27 mouse cellular contexts compared by ENCODE assay signal in the genomic region with DNA sequence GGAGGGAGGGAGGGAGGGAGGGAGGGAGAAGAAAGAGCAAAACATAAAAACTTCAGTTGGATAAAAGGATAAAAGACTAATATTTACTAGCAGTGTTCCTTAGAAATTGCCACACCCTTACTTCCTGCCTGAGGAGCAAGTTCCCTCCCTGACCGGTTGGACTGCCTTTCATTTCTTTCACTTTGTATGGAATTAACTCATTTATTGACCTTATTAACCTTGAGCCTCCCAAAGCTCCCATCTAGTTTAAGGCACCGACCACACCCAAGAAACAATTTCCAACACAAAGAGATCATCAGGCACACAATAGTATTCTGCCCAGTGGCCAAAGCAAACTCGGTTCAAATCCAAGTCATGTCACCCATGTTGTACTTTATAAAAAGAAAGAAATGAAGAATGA. TPM values are rescaled to one million over a fixed set of nuclear protein-coding genes. Genes with fewer than 3 reads are reported as not detected.
A peak's percentile ranks its signal among the peaks of the same experiment; 100 is the strongest.
DNase-seq lines count a peak whose midpoint lies in the region; ATAC-seq and TF ChIP-seq lines count a peak whose summit lies in the region.
"Had no signal": no experiment of that assay in that cellular context is flagged by ENCODE, and none has a peak within 500 bp of the region (broad histone marks: within the 10 kb centered on the region; RNA-seq: fewer than 3 reads in every experiment).

No protein-coding gene starts in this region.

- no peak for ATAC-seq in embryonic facial prominence, embryonic 14.5 days (ENCODE audit: low read depth)
- ATAC-seq in intestine, embryonic 14.5 days (replicated peaks; ENCODE audit: low FRiP score, low TSS enrichment, low read depth): peak; percentile 18; the same call in 1 of the 2 replicates
- ATAC-seq: hindbrain, embryonic 16.5 days; midbrain, embryonic 15.5 days had no signal

- intact Hi-C loops in gastrocnemius, postnatal 36 days (cut with DNase I): no loop called here

- no peaks in the 10 kb centered on the region for H3K4me1 ChIP-seq in embryonic facial prominence, embryonic 14.5 days (ENCODE audit: control insufficient read depth, insufficient read depth, low read length)
- H3K4me1 ChIP-seq in embryonic facial prominence, embryonic 10.5 days: peaks cover 10% of the 10 kb centered on the region
- H3K4me1 ChIP-seq in intestine, embryonic 14.5 days (replicated peaks; ENCODE audit: control insufficient read depth, insufficient read depth, low read length): 0 out of 2 replicates have a peak, but pooled peaks cover 3% of the 10 kb centered on the region
- no peaks in the 10 kb centered on the region for H3K4me1 ChIP-seq in cerebellum, adult 2 months (ENCODE audit: control insufficient read depth, insufficient read depth, low read length)

- 70% methylated on average over 3 of the region's 3 CpGs for WGBS in embryonic facial prominence, embryonic 14.5 days
- 73% methylated on average over 3 of the region's 3 CpGs for WGBS in embryonic facial prominence, embryonic 10.5 days
- WGBS in intestine, embryonic 14.5 days: 66% methylated on average over 3 of the region's 3 CpGs
- WGBS in cerebellum, adult 2 months: 87% methylated on average over 3 of the region's 3 CpGs

- H3K9me3 ChIP-seq in embryonic facial prominence, embryonic 14.5 days (ENCODE audit: control insufficient read depth, low read length): no peaks in the 10 kb centered on the region
- no peaks in the 10 kb centered on the region for H3K9me3 ChIP-seq in embryonic facial prominence, embryonic 10.5 days
- no peaks in the 10 kb centered on the region for H3K9me3 ChIP-seq in intestine, embryonic 14.5 days (ENCODE audit: control insufficient read depth, low read length)
- H3K9me3 ChIP-seq: heart, embryonic 15.5 days; midbrain, embryonic 15.5 days had no signal

- H3K27me3 ChIP-seq in embryonic facial prominence, embryonic 14.5 days (replicated peaks; ENCODE audit: control insufficient read depth, insufficient read depth, low read length): no peaks in the 10 kb centered on the region
- H3K27me3 ChIP-seq in embryonic facial prominence, embryonic 10.5 days (replicated peaks; ENCODE audit: low read depth, poor library complexity, severe bottlenecking): 0 out of 2 replicates have a peak, but pooled peaks cover 4% of the 10 kb centered on the region
- H3K27me3 ChIP-seq in intestine, embryonic 14.5 days (replicated peaks; ENCODE audit: control insufficient read depth, insufficient read depth, low read length): no peaks in the 10 kb centered on the region
- no peaks in the 10 kb centered on the region for H3K27me3 ChIP-seq in cerebellum, adult 2 months (ENCODE audit: control insufficient read depth, insufficient read depth, low read length)
- H3K27me3 ChIP-seq: heart, embryonic 15.5 days; midbrain, embryonic 15.5 days had no signal

- H3K9ac ChIP-seq in embryonic facial prominence, embryonic 14.5 days (ENCODE audit: low read depth, low read length): no peak overlapping the region
- no peak overlapping the region for H3K9ac ChIP-seq in intestine, embryonic 14.5 days (ENCODE audit: low read length)
- H3K9ac ChIP-seq: forebrain, postnatal 0 days; heart, embryonic 15.5 days; lung, embryonic 14.5 days; midbrain, embryonic 15.5 days had no signal

- TF ChIP-seq POLR2A in cerebellum, adult 2 months (IDR thresholded peaks at IDR 0.05; ENCODE audit: borderline replicate concordance, insufficient read depth, low read length): no peak

- no peak overlapping the region for H3K27ac ChIP-seq in embryonic facial prominence, embryonic 14.5 days (replicated peaks; ENCODE audit: low read depth, low read length)
- no peak overlapping the region for H3K27ac ChIP-seq in embryonic facial prominence, embryonic 10.5 days (replicated peaks)
- no peak overlapping the region for H3K27ac ChIP-seq in intestine, embryonic 14.5 days (ENCODE audit: low read depth)
- no peak overlapping the region for H3K27ac ChIP-seq in cerebellum, adult 2 months (ENCODE audit: insufficient read depth, low read length)
- H3K27ac ChIP-seq: forebrain, embryonic 10.5 days; gastrocnemius, adult 2 months; heart, adult 2 months; heart, embryonic 15.5 days; midbrain, embryonic 15.5 days had no signal

- TF ChIP-seq CTCF in cerebellum, adult 2 months (IDR thresholded peaks at IDR 0.05; ENCODE audit: borderline replicate concordance, insufficient read depth, low read depth, low read length): no peak

- H3K4me2 ChIP-seq in embryonic facial prominence, embryonic 14.5 days (ENCODE audit: low read depth, low read length): no peak overlapping the region
- H3K4me2 ChIP-seq in intestine, embryonic 14.5 days (ENCODE audit: low read length): no peak overlapping the region
- H3K4me2 ChIP-seq: heart, embryonic 15.5 days; liver, embryonic 11.5 days; lung, embryonic 14.5 days; midbrain, embryonic 15.5 days had no signal

- DNase-seq in embryonic facial prominence, embryonic 14.5 days (ENCODE audit: low spot score): peak; percentile 38
- no peak for DNase-seq in embryonic facial prominence, embryonic 10.5 days (ENCODE audit: low spot score)
- peak; percentile 21 for DNase-seq in 416B (ENCODE audit: low read depth)
- DNase-seq in intestine, embryonic 14.5 days (ENCODE audit: low spot score): no peak
- DNase-seq in lung, postnatal 25 days (ENCODE audit: low spot score): peak; percentile 66
- no peak for DNase-seq in cerebellum, adult 18-20 months
- no peak for DNase-seq in gastrocnemius, postnatal 36 days
- no peak for DNase-seq in cerebellum, adult 2 months
- DNase-seq: adrenal gland, adult 8-10 months; cerebellum, adult 11 months; cerebellum, postnatal 25 days; embryo, embryonic 11 days; gastrocnemius, adult 2 months; heart, adult 2 months; heart, postnatal 4 days; kidney, postnatal 25 days; layer of hippocampus, adult 9-11 months; lung, embryonic 14.5 days; right cerebral cortex, postnatal 14 days; thymus, postnatal 25 days had no signal

- H3K4me3 ChIP-seq in embryonic facial prominence, embryonic 14.5 days (ENCODE audit: low read depth, low read length): no peak overlapping the region
- H3K4me3 ChIP-seq in embryonic facial prominence, embryonic 10.5 days: no peak overlapping the region
- no peak overlapping the region for H3K4me3 ChIP-seq in intestine, embryonic 14.5 days (ENCODE audit: low read depth, low read length)
- H3K4me3 ChIP-seq in cerebellum, adult 2 months (replicated peaks; ENCODE audit: insufficient read depth, low read depth, low read length): no peak overlapping the region
- H3K4me3 ChIP-seq: forebrain, embryonic 10.5 days; gastrocnemius, adult 2 months; heart, adult 2 months; heart, embryonic 15.5 days; midbrain, embryonic 15.5 days; myocyte had no signal

- H3K36me3 ChIP-seq in embryonic facial prominence, embryonic 14.5 days (ENCODE audit: control insufficient read depth, insufficient read depth, low read length): no peaks in the 10 kb centered on the region
- H3K36me3 ChIP-seq in embryonic facial prominence, embryonic 10.5 days (replicated peaks): no peaks in the 10 kb centered on the region
- no peaks in the 10 kb centered on the region for H3K36me3 ChIP-seq in intestine, embryonic 14.5 days (ENCODE audit: control insufficient read depth, insufficient read depth, low read length)
- H3K36me3 ChIP-seq: forebrain, embryonic 10.5 days; heart, embryonic 15.5 days; midbrain, embryonic 15.5 days had no signal

RNA-seq across cellular contexts. Expression of a gene that starts 16.1 kb away (rescaled TPM):
- 33.5 and 33.9 TPM in 2 replicates for polyA plus RNA-seq in embryonic facial prominence, embryonic 14.5 days (2014; fragmentation: Nextera tagmentation; extraction: Ambion mirVana)
- 48.0 and 50.9 TPM in 2 replicates for polyA plus RNA-seq in embryonic facial prominence, embryonic 10.5 days (2016; fragmentation: Nextera tagmentation; extraction: Ambion mirVana)
- polyA plus RNA-seq in intestine, embryonic 14.5 days (2014; fragmentation: Nextera tagmentation; extraction: Ambion mirVana): 32.9 and 36.0 TPM in 2 replicates
- 10 to 100 TPM; 31.6 to 41.6 TPM for total RNA-seq in gastrocnemius, postnatal 36 days (2021)
- polyA plus RNA-seq in cerebellum, adult 2 months (2012; rRNA removed): 70.5 and 83.0 TPM in 2 replicates

Comparison
In these comparisons a context has a peak if more than half of its experiments do, and no peak if none do; other contexts are left out.
1. DNase-seq: peak in embryonic facial prominence, embryonic 14.5 days (single experiment), 416B (single experiment) and lung, postnatal 25 days (single experiment); none in embryonic facial prominence, embryonic 10.5 days (single experiment), intestine, embryonic 14.5 days (single experiment), cerebellum, adult 18-20 months (0 of 2), gastrocnemius, postnatal 36 days (0 of 2) and cerebellum, adult 2 months (0 of 2).